23 mouse cellular contexts compared by ENCODE assay signal in genomic region chr12:112739023-112739568, GRCm38 (mm10). TPM values are rescaled to one million over a fixed set of nuclear protein-coding genes. Genes with fewer than 3 reads are reported as not detected.
DNase-seq lines count a peak whose midpoint lies in the region; ATAC-seq and TF ChIP-seq lines count a peak whose summit lies in the region.
"Had no signal": no experiment of that assay in that cellular context is flagged by ENCODE, and none has a peak within 500 bp of the region (broad histone marks: within the 10 kb centered on the region; RNA-seq: fewer than 3 reads in every experiment).

No protein-coding gene starts in this region.

- H3K4me1 ChIP-seq in hindbrain, postnatal 0 days (ENCODE audit: insufficient read depth, low read length): 0 out of 2 replicates have a peak, but pooled peaks cover 4% of the 10 kb centered on the region
- no peaks in the 10 kb centered on the region; the same call in 1 of the 2 replicates for H3K4me1 ChIP-seq in hindbrain, embryonic 11.5 days (replicated peaks; ENCODE audit: control insufficient read depth, insufficient read depth, low read length)

- WGBS in hindbrain, postnatal 0 days: 71% methylated on average over 24 of the region's 24 CpGs
- 91% methylated on average over 24 of the region's 24 CpGs for WGBS in hindbrain, embryonic 11.5 days

- H3K9me3 ChIP-seq in hindbrain, postnatal 0 days (ENCODE audit: low read length): no peaks in the 10 kb centered on the region
- no peaks in the 10 kb centered on the region for H3K9me3 ChIP-seq in hindbrain, embryonic 11.5 days (ENCODE audit: control insufficient read depth, low read length)
- H3K9me3 ChIP-seq: embryonic facial prominence, embryonic 10.5 days; forebrain, embryonic 13.5 days; hindbrain, embryonic 13.5 days; limb, embryonic 15.5 days; liver, embryonic 15.5 days; midbrain, embryonic 13.5 days had no signal

- H3K27ac ChIP-seq in hindbrain, postnatal 0 days: no peak overlapping the region; the same call in 1 of the 2 replicates
- no peak overlapping the region for H3K27ac ChIP-seq in hindbrain, embryonic 11.5 days (ENCODE audit: low read depth, low read length)
- H3K27ac ChIP-seq: embryonic facial prominence, embryonic 10.5 days; forebrain, embryonic 13.5 days; hindbrain, embryonic 13.5 days; limb, embryonic 15.5 days; liver, embryonic 15.5 days; midbrain, embryonic 13.5 days had no signal

- peaks cover 39% of the 10 kb centered on the region for H3K36me3 ChIP-seq in hindbrain, postnatal 0 days (ENCODE audit: insufficient read depth, low read length)
- no peaks in the 10 kb centered on the region for H3K36me3 ChIP-seq in hindbrain, embryonic 11.5 days (ENCODE audit: control insufficient read depth, insufficient read depth, low read length)

- DNase-seq in hindbrain, postnatal 0 days (ENCODE audit: low spot score): peak; percentile 60
- DNase-seq in hindbrain, embryonic 11.5 days (ENCODE audit: low spot score): no peak
- DNase-seq in right cerebral cortex, postnatal 14 days: peak; percentile 15
- no peak for DNase-seq in right cerebral cortex, postnatal 36 days (ENCODE audit: low spot score in 2 of 2)
- peak; percentile 50 for DNase-seq in cerebellum, adult 9-10 months
- DNase-seq in thymus, postnatal 36 days: no peak
- no peak for DNase-seq in thymus, postnatal 14 days
- DNase-seq: adrenal gland, postnatal 10 days; heart, postnatal 10 days; kidney, adult 8-10 months; kidney, postnatal 36 days; layer of hippocampus, adult 9-11 months; right cerebral cortex, postnatal 4 days; thymus, adult 2 months had no signal

- H3K27me3 ChIP-seq in hindbrain, postnatal 0 days (ENCODE audit: insufficient read depth, low read length): no peaks in the 10 kb centered on the region
- H3K27me3 ChIP-seq in hindbrain, embryonic 11.5 days (ENCODE audit: control insufficient read depth, insufficient read depth, low read length): no peaks in the 10 kb centered on the region
- H3K27me3 ChIP-seq: forebrain, embryonic 13.5 days; hindbrain, embryonic 13.5 days; limb, embryonic 15.5 days; liver, embryonic 15.5 days; midbrain, embryonic 13.5 days; Patski had no signal

- no peak for TF ChIP-seq CTCF in hindbrain, postnatal 0 days (IDR thresholded peaks at IDR 0.05; ENCODE audit: low read depth)

- no peak overlapping the region for H3K4me3 ChIP-seq in hindbrain, postnatal 0 days (ENCODE audit: low read length)
- no peak overlapping the region for H3K4me3 ChIP-seq in hindbrain, embryonic 11.5 days (ENCODE audit: low read depth, low read length)
- H3K4me3 ChIP-seq: embryonic facial prominence, embryonic 10.5 days; forebrain, embryonic 13.5 days; hindbrain, embryonic 13.5 days; limb, embryonic 15.5 days; liver, embryonic 15.5 days; midbrain, embryonic 13.5 days had no signal

- H3K9ac ChIP-seq in hindbrain, postnatal 0 days (replicated peaks; ENCODE audit: low read length): no peak overlapping the region
- H3K9ac ChIP-seq in hindbrain, embryonic 11.5 days (ENCODE audit: low read depth, low read length): no peak overlapping the region
- H3K9ac ChIP-seq: forebrain, embryonic 13.5 days; limb, embryonic 15.5 days; liver, embryonic 15.5 days had no signal

- ATAC-seq in hindbrain, postnatal 0 days: peak; percentile 30; the same call in 1 of the 2 replicates
- no peak for ATAC-seq in hindbrain, embryonic 11.5 days (ENCODE audit: low FRiP score)
- ATAC-seq: forebrain, embryonic 13.5 days; lung, postnatal 0 days; midbrain, embryonic 13.5 days; Patski had no signal

- H3K4me2 ChIP-seq in hindbrain, postnatal 0 days (ENCODE audit: low read depth, low read length): no peak overlapping the region
- no peak overlapping the region for H3K4me2 ChIP-seq in hindbrain, embryonic 11.5 days (replicated peaks; ENCODE audit: low read depth, low read length)
- H3K4me2 ChIP-seq: forebrain, embryonic 13.5 days; heart, embryonic 11.5 days; hindbrain, embryonic 13.5 days; limb, embryonic 15.5 days; liver, embryonic 15.5 days; midbrain, embryonic 13.5 days had no signal

RNA-seq across cellular contexts. Expression of gene Cep170b, which starts 18.8 kb away (rescaled TPM):
- total RNA-seq in hindbrain, postnatal 0 days (2014; rRNA removed): 118 and 123 TPM in 2 replicates
- 34.0 and 39.0 TPM in 2 replicates for polyA plus RNA-seq in hindbrain, postnatal 0 days (2015; fragmentation: Nextera tagmentation; extraction: Ambion mirVana)
- polyA plus RNA-seq in hindbrain, embryonic 11.5 days (2014; fragmentation: Nextera tagmentation; extraction: Ambion mirVana): 8.5 and 8.7 TPM in 2 replicates

RNA-seq across cellular contexts. Expression of gene Pld4, which starts 21.4 kb away (rescaled TPM):
- total RNA-seq in hindbrain, postnatal 0 days (2014; rRNA removed): 10.5 and 14.5 TPM in 2 replicates
- 9.4 and 10.8 TPM in 2 replicates for polyA plus RNA-seq in hindbrain, postnatal 0 days (2015; fragmentation: Nextera tagmentation; extraction: Ambion mirVana)
- 4.7 and 6.2 TPM in 2 replicates for polyA plus RNA-seq in hindbrain, embryonic 11.5 days (2014; fragmentation: Nextera tagmentation; extraction: Ambion mirVana)

Comparison
In these comparisons a context has a peak if more than half of its experiments do, and no peak if none do; other contexts are left out.
1. DNase-seq: peak in hindbrain, postnatal 0 days (single experiment), right cerebral cortex, postnatal 14 days (single experiment) and cerebellum, adult 9-10 months (single experiment); none in hindbrain, embryonic 11.5 days (single experiment), right cerebral cortex, postnatal 36 days (0 of 2), thymus, postnatal 36 days (0 of 2) and thymus, postnatal 14 days (single experiment).